Mouse (Mus musculus): ENCODE results near the gene Trim15.

- TF ChIP-seq CTCF (IDR thresholded peaks at IDR 0.05; ENCODE audit: control insufficient read depth, insufficient read depth, low read length) (no peak), POLR2A (IDR thresholded peaks at IDR 0.05; ENCODE audit: borderline replicate concordance, control insufficient read depth, low read depth, low read length) (peak; percentile 56; the same call in 1 of the 2 replicates)
Observed at GRCm38 (mm10) chr17:36836874-36837647, 29.9 kb downstream of the Trim15 start, which contains the start of gene Trim26.

Measured in bone marrow, adult 2 months (tissue).